Mouse (Mus musculus): ENCODE data around the gene Cd248. TPM values are rescaled to one million over a fixed set of nuclear protein-coding genes. Genes with fewer than 3 reads are reported as not detected.
A peak's percentile ranks its signal among the peaks of the same experiment; 100 is the strongest.

Gene Cd248
- 42.8 and 49.6 TPM in 2 replicates for polyA plus RNA-seq (2015; fragmentation: Nextera tagmentation; extraction: Ambion mirVana)

- Histone ChIP-seq H3K4me1 (ENCODE audit: control insufficient read depth, insufficient read depth, low read length) (peaks cover 62% of the 10 kb centered on the region), H3K9me3 (ENCODE audit: control insufficient read depth, low read length) (no peaks in the 10 kb centered on the region), H3K4me3 (ENCODE audit: low read length) (peak within 1 kb of the TSS; percentile 63), H3K9ac (ENCODE audit: low read depth, low read length) (peak within 1 kb of the TSS; percentile 81), H3K27me3 (replicated peaks; ENCODE audit: control insufficient read depth, insufficient read depth, low read length) (peaks cover 26% of the 10 kb centered on the region; the same call in 1 of the 2 replicates), H3K27ac (ENCODE audit: low read length) (peak within 1 kb of the TSS; percentile 95), H3K4me2 (ENCODE audit: low read depth, low read length) (peak within 1 kb of the TSS; percentile 67), H3K36me3 (ENCODE audit: control insufficient read depth, insufficient read depth, low read length) (no peaks in the 10 kb centered on the region)
- ATAC-seq = peak; percentile 67
- WGBS = 1% methylated on average over 49 of the region's 56 CpGs
Observed at GRCm38 (mm10) chr19:5067867-5068569, at the start of gene Cd248. Gene Cd248 (plus strand): TSS chr19:5068078.

- H3K9me3 ChIP-seq (ENCODE audit: control insufficient read depth, low read length) = no peaks in the 10 kb centered on the region
- no peaks in the 10 kb centered on the region for H3K27me3 ChIP-seq (replicated peaks; ENCODE audit: control insufficient read depth, insufficient read depth, low read length)
- no peak overlapping the region for H3K27ac ChIP-seq (ENCODE audit: low read length)
- H3K4me3 ChIP-seq (ENCODE audit: low read length) = no peak overlapping the region
- WGBS = 90% methylated on average over 3 of the region's 3 CpGs
- peaks cover 8% of the 10 kb centered on the region for H3K4me1 ChIP-seq (ENCODE audit: control insufficient read depth, insufficient read depth, low read length)
- H3K36me3 ChIP-seq (ENCODE audit: control insufficient read depth, insufficient read depth, low read length) = no peaks in the 10 kb centered on the region
- no peak for ATAC-seq
- no peak overlapping the region for H3K4me2 ChIP-seq (ENCODE audit: low read depth, low read length)
- H3K9ac ChIP-seq (ENCODE audit: low read depth, low read length) = no peak overlapping the region
Observed at GRCm38 (mm10) chr19:5018191-5018590, 49.7 kb upstream of the Cd248 start.

- Histone ChIP-seq H3K36me3 (ENCODE audit: control insufficient read depth, insufficient read depth, low read length) (no peaks in the 10 kb centered on the region), H3K9me3 (ENCODE audit: control insufficient read depth, low read length) (no peaks in the 10 kb centered on the region), H3K27me3 (replicated peaks; ENCODE audit: control insufficient read depth, insufficient read depth, low read length) (no peaks in the 10 kb centered on the region), H3K9ac (ENCODE audit: low read depth, low read length) (no peak overlapping the region), H3K4me3 (ENCODE audit: low read length) (no peak overlapping the region), H3K27ac (ENCODE audit: low read length) (no peak overlapping the region), H3K4me1 (ENCODE audit: control insufficient read depth, insufficient read depth, low read length) (peaks cover 8% of the 10 kb centered on the region), H3K4me2 (ENCODE audit: low read depth, low read length) (no peak overlapping the region)
- WGBS = 85% methylated on average over 2 of the region's 2 CpGs
- no peak for ATAC-seq
Observed at GRCm38 (mm10) chr19:5021416-5021815, 46.5 kb upstream of the Cd248 start.

GRCm38 (mm10) chr19:5023621-5024479 is 44.0 kb upstream of the Cd248 start, which contains the start of gene Slc29a2:
Gene Slc29a2 (plus strand): TSS chr19:5023860.
- ATAC-seq = peak; percentile 98
- Histone ChIP-seq H3K36me3 (ENCODE audit: control insufficient read depth, insufficient read depth, low read length) (no peaks in the 10 kb centered on the region), H3K4me2 (ENCODE audit: low read depth, low read length) (peak within 1 kb of the TSS; percentile 89), H3K4me1 (ENCODE audit: control insufficient read depth, insufficient read depth, low read length) (0 out of 2 replicates have a peak, but pooled peaks cover 5% of the 10 kb centered on the region), H3K9me3 (ENCODE audit: control insufficient read depth, low read length) (no peaks in the 10 kb centered on the region), H3K4me3 (ENCODE audit: low read length) (peak within 1 kb of the TSS; percentile 79), H3K9ac (ENCODE audit: low read depth, low read length) (peak within 1 kb of the TSS; percentile 80), H3K27ac (ENCODE audit: low read length) (peak within 1 kb of the TSS; percentile 89), H3K27me3 (replicated peaks; ENCODE audit: control insufficient read depth, insufficient read depth, low read length) (no peaks in the 10 kb centered on the region)
- WGBS = under 1% methylated on average over 62 of the region's 62 CpGs

GRCm38 (mm10) chr19:5026111-5026510 is 41.8 kb upstream of the Cd248 start:
- 90% methylated on average over 8 of the region's 8 CpGs for WGBS
- H3K4me1 ChIP-seq (ENCODE audit: control insufficient read depth, insufficient read depth, low read length) = 0 out of 2 replicates have a peak, but pooled peaks cover 5% of the 10 kb centered on the region

GRCm38 (mm10) chr19:5032686-5033085 is 35.2 kb upstream of the Cd248 start:
- Histone ChIP-seq H3K27me3 (replicated peaks; ENCODE audit: control insufficient read depth, insufficient read depth, low read length) (no peaks in the 10 kb centered on the region), H3K27ac (ENCODE audit: low read length) (no peak overlapping the region), H3K4me2 (ENCODE audit: low read depth, low read length) (no peak overlapping the region), H3K9ac (ENCODE audit: low read depth, low read length) (no peak overlapping the region), H3K4me1 (ENCODE audit: control insufficient read depth, insufficient read depth, low read length) (no peaks in the 10 kb centered on the region), H3K9me3 (ENCODE audit: control insufficient read depth, low read length) (no peaks in the 10 kb centered on the region), H3K4me3 (ENCODE audit: low read length) (no peak overlapping the region), H3K36me3 (ENCODE audit: control insufficient read depth, insufficient read depth, low read length) (no peaks in the 10 kb centered on the region)
- ATAC-seq = no peak
- WGBS = 82% methylated on average over 3 of the region's 3 CpGs

More at GRCm38 (mm10) chr19:5026111-5026510, 41.8 kb upstream of the Cd248 start:
- no peak overlapping the region for H3K4me3 ChIP-seq (ENCODE audit: low read length)
- no peaks in the 10 kb centered on the region for H3K9me3 ChIP-seq (ENCODE audit: control insufficient read depth, low read length)
- H3K27ac ChIP-seq (ENCODE audit: low read length) = no peak overlapping the region
- no peaks in the 10 kb centered on the region for H3K36me3 ChIP-seq (ENCODE audit: control insufficient read depth, insufficient read depth, low read length)
- no peak overlapping the region for H3K4me2 ChIP-seq (ENCODE audit: low read depth, low read length)
- no peak overlapping the region for H3K9ac ChIP-seq (ENCODE audit: low read depth, low read length)
- H3K27me3 ChIP-seq (replicated peaks; ENCODE audit: control insufficient read depth, insufficient read depth, low read length) = no peaks in the 10 kb centered on the region
- no peak for ATAC-seq

- H3K27me3 ChIP-seq (replicated peaks; ENCODE audit: control insufficient read depth, insufficient read depth, low read length) = no peaks in the 10 kb centered on the region
- ATAC-seq = no peak
- H3K9me3 ChIP-seq (ENCODE audit: control insufficient read depth, low read length) = no peaks in the 10 kb centered on the region
- H3K36me3 ChIP-seq (ENCODE audit: control insufficient read depth, insufficient read depth, low read length) = no peaks in the 10 kb centered on the region
- H3K4me2 ChIP-seq (ENCODE audit: low read depth, low read length) = no peak overlapping the region
- no peak overlapping the region for H3K9ac ChIP-seq (ENCODE audit: low read depth, low read length)
- WGBS = 74% methylated on average over 4 of the region's 4 CpGs
- H3K4me1 ChIP-seq (ENCODE audit: control insufficient read depth, insufficient read depth, low read length) = peaks cover 18% of the 10 kb centered on the region
- H3K27ac ChIP-seq (ENCODE audit: low read length) = no peak overlapping the region
- H3K4me3 ChIP-seq (ENCODE audit: low read length) = no peak overlapping the region
Observed at GRCm38 (mm10) chr19:5036577-5036976, 31.3 kb upstream of the Cd248 start.

- peak overlapping the region; percentile 68 for H3K27ac ChIP-seq (ENCODE audit: low read length)
- peak overlapping the region; percentile 91 for H3K9ac ChIP-seq (ENCODE audit: low read depth, low read length)
- H3K36me3 ChIP-seq (ENCODE audit: control insufficient read depth, insufficient read depth, low read length) = no peaks in the 10 kb centered on the region
- peak; percentile 49 for ATAC-seq
- WGBS = 3% methylated on average over 32 of the region's 32 CpGs
- no peaks in the 10 kb centered on the region for H3K27me3 ChIP-seq (replicated peaks; ENCODE audit: control insufficient read depth, insufficient read depth, low read length)
- H3K9me3 ChIP-seq (ENCODE audit: control insufficient read depth, low read length) = no peaks in the 10 kb centered on the region
- H3K4me3 ChIP-seq (ENCODE audit: low read length) = peak overlapping the region; percentile 80
- peaks cover 27% of the 10 kb centered on the region for H3K4me1 ChIP-seq (ENCODE audit: control insufficient read depth, insufficient read depth, low read length)
- H3K4me2 ChIP-seq (ENCODE audit: low read depth, low read length) = peak overlapping the region; percentile 98
Observed at GRCm38 (mm10) chr19:5037678-5038571, 30.0 kb upstream of the Cd248 start.
